Mouse (Mus musculus) gastrocnemius, adult 18-20 months (tissue): ENCODE results near the gene Zbtb7b. TPM values are rescaled to one million over a fixed set of nuclear protein-coding genes. Genes with fewer than 3 reads are reported as not detected.
"Not testable (repeated sequence)": the region's sequence is repeated elsewhere in the genome, so short reads cannot be mapped to it uniquely, and the experiment has no call there.

ENCODE experiments used
- DNase-seq: peaks from one replicate; pipeline ENCODE4 v3.0.0; 2021; ENCODE audit warnings: low spot score
- long read RNA-seq, 2 experiments: library from polyadenylated mRNA; stranded (forward); transcript quantifications; one replicate each; pipeline ENCODE4 v2.0.0; 2021
- total RNA-seq, 2 experiments: library from RNA; stranded (reverse); gene quantifications; 2 replicates each; pipeline ENCODE4 v1.2.3; 2021

Gene Zbtb7b
- 10 to 100 TPM; 26.4 to 28.3 TPM for total RNA-seq
- long read RNA-seq, experiment 1, partial matches to known transcripts = 8 of 20 reads
- long read RNA-seq, experiment 1, other reads (novel, unspliced or antisense) = 9 of 20 reads
- long read RNA-seq, experiment 2, partial matches to known transcripts = 10 of 15 reads
- long read RNA-seq, experiment 2, other reads (novel, unspliced or antisense) = 2 of 15 reads

DNA sequence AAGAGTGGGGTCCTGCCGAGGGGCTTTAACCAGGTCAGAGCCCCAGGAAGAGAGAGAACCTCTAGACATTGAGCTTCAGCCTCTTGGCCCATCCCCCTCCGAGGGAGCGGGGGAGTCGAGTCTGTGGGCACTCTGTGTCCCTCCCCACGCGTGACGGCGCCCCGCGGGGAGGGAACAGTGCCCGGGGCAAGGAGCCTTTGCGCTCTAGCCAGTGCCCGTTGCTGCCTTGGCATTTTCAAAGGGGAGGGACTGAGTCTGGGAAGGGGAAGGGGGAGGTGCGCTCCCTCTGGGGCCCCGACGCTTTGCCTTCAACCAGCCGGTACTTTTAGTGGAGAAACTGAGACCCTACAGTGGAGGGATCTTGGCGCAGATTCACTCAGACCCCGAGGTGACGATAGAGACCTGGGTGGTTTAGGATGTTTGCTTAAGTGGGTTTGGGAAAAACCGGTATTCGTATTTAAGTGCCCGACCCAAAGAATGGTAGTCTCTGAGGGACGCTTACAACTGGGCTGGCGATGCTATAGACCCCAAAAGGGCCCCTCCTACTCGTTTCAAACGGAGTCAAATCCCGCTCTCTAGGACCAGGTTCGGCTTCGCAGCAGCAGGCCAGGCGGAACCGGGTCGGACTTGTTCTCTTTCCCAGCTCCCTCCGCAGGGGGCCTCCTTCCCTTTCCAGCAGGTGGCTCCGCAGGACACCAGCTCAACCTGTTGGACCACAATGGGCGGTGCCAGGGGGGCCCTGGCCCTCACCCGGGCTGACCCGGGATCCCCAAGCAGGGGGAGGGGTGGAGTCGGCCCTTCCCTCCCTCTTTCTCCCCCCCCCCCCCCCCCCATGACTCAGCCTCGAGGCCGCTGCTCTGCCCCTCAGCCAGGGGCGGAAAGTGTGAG, at the start of gene Zbtb7b:
Gene Zbtb7b, minus strand, starts transcription at position 771 of the 888 bp plus-strand sequence.
- peak; percentile 83 for DNase-seq

DNA sequence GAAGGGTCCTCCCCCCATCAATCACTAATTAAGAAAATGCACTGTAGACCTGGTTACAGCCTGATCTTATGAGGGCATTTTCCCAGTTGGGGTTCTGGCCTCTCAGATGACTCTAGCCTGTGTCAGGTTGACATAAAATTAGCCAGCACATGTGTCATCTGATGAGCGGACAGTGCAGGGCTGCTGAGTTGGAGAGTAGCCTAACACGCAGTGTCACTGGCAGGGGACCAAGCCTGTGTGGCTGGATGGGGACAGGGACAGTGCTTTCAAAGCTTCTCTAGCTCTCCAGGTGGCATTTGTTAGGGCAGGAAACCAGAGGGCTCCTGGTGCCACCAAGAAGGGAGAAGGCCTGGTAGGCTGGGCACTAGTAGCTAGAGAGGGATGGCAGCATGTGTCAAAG, 46.1 kb upstream of the Zbtb7b start:
- DNase-seq = peak; percentile 93

DNA sequence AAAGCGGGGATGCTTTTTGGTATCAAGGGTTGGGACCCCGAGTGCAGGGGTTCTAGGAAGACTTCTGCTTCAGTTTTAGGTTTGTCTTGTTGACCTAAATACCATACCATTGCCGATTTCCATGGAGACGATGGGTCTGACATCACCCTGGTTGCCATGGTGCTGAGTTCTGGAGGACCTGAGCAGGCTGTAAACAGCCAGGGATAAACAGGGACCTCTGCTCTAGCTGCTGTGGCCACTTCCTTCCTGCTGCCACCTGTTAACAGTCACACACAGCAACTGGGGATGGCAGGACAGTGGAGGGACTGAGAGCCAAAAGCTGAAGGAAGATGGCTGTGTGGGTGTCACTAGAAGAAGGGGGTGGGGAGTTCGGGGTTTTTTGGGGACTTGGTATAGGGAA, 42.7 kb upstream of the Zbtb7b start:
- DNase-seq = peak; percentile 48

DNA sequence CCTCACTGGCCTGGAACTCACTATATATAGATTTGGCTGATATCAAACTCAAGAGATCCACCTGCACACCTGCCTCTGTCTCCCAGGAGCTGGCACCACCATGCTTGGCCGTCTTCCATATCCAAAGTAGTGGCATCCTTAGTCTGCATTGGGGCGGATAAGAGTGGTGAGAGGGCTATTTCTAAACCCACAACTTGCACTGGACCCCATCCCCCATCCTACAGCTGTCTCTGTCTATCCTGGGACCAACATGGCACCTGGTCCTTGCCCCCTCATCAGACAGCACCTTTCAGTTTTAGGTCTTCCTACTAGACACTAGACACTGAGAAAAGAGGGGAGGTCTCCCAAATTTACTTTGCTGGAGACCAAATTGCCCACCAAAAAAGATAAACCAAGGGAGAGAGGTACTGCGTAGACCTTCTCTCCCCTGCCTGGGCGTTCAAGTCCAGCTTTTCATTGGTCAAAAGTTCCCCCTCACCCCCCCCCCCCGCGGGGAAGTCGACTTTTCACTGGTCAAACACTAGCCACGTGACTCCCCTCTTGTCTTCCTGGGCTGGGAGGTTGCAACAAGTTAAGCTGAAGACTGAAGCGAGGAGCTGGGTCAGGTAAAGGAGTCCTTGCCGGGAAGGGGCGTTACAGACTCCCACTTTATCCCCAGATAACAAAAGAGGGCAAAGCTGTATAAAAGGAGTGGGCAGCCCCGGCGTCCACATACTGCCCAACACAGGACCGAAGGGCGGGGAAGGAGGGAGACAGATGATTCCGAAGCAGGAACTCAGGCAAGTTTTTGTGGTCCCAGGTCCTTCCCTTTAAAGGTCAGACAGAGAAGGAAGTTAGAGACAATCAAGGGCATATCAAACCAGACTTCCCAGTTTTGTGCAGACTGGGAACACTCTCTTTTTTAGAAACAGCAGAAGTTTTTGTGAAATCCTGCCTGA, 41.9 kb upstream of the Zbtb7b start, which contains the start of gene Pbxip1:
Gene Pbxip1, plus strand, starts transcription at position 531 of the 938 bp plus-strand sequence.
- peak; percentile 82 for DNase-seq

DNA sequence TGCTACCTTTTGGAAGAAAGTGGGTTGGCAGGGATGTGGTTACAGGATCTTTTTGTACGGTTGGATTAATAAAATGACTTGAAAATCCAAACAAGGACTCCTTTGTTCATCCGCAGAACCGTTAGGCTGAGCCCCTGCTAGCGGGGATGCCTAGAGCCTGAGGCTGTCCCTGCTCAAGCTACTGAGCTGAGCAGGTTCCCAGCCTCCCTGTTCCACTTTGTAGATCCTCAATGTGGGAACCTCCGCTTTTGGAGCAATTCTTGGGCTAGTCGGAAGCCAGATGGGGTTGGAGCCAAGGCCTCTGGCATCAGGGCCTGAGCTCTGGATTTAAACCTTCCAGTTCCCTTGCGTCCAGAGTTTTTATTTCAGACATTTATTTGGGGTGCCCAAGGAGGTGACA, 40.5 kb upstream of the Zbtb7b start:
- DNase-seq = no peak

DNA sequence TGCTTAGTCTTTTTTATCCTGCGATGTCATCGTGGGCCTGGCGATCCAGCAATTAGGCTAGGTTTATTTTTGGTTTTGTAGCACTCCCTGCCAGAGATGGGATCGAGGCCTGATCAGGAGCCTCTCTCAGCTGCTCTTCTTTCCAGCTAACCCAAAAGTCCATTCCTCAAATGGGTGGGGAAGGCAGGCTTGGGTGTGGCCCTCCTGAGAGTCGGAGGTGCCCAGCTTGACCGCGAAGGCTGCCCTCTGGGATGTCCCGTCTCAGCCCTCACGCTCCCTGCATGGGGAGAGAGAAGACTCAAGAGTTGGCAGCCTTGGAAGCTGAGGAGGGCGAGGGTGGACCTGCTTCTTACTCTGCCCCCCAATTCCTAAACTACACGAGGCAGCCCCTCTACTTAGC, 40.0 kb upstream of the Zbtb7b start:
- DNase-seq = no peak

DNA sequence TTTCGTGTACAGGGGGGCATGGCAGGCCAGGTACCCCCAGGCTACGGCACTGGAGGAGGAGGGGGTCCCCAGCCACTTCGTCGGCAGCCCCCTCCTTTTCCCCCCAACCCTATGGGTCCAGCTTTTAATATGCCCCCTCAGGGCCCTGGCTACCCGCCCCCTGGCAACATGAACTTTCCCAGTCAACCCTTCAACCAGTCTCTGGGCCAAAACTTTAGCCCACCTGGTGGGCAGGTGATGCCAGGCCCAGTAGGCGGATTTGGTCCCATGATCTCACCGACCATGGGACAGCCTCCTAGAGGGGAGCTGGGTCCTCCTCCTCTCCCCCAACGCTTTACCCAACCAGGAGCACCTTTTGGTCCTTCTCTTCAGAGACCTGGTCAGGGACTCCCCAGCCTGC, 38.0 kb upstream of the Zbtb7b start:
- DNase-seq = no peak

DNA sequence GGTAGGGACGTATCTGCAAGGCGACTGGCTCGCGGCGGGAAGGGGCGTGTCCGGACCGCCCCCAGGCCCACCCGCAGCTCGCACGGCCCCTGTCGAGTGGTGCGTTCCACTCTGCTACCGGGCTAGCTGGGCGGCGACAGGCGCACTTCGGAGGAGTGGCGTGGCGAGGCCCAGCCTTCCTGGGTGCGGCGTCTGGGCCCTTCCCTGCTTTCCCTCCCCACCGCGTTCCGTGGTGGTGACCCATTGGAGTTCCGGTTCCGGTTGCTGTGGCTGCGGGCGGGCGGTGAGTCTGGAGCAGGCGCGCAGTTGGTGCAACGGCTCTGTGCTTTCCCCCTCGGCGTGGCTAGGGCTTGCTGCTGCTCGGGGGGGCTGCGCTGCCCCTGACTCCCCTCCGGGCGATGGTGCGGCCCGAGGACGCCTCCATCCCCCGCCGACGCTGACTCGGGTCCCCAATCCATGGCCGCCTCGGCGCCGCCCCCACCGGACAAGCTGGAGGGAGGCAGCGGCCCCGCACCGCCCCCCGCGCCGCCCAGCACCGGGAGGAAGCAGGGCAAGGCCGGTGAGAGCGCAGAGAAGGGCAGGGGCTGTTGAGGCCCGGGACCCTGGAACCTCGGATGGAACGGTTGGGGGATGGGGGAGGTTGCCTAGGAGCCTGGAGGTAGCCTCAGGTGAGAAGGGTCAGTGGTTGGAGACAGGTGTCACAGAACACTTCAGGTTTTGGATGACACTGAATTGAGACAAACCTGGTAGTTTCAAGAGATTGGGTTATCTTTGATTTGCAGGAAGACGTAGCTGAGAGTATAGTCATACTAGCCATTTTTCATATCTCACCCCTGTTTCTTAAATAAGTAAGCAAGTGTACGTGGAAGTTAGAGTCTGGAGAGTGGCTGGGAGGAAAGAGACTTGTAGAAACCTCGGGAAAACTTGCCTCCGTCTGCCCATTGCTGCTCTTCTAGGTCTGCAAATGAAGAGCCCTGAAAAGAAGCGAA, 35.9 kb upstream of the Zbtb7b start, which contains the start of gene Pygo2:
Gene Pygo2, plus strand, starts transcription at position 44 of the 989 bp plus-strand sequence.
- peak; percentile 95 for DNase-seq

DNA sequence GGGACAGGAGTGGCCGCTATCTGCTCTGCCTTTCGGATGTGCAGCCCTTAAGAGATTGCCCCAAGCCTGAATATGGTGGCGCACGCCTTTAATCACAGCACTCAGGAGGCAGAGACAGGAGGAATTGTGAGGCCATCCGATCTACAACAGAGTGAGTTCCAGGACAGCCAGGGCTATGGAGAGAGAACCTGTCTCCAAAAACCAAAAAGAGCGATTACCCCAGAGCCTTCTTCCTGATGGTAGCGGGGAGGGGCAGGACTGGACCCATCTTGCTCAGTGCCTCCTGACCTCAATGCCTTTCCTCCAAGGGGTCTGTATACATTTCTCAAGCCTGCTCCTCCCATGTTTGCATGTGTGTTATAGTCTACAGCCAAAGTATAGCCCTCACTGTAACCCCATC, 34.4 kb upstream of the Zbtb7b start:
- not testable (repeated sequence) for DNase-seq

DNA sequence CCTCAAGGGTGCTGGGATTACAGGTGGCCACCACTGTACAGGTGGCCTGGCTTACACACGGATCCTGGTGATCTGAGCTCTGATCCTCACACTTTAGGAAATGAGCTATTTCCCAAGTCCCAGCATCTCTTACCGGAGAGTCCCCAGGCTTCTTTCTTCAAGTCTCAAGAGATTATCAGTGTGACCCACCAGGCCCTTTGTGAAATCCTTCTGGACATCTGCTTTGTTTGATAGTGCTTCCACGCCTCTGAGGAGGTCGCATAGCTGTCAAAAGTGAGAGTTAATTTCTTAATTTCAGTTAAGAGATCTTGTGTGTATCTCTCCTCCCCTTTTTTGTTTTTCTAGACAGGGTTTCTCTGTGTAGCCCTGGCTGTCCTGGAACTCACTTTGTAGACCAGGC, 31.3 kb upstream of the Zbtb7b start:
- DNase-seq = no peak

DNA sequence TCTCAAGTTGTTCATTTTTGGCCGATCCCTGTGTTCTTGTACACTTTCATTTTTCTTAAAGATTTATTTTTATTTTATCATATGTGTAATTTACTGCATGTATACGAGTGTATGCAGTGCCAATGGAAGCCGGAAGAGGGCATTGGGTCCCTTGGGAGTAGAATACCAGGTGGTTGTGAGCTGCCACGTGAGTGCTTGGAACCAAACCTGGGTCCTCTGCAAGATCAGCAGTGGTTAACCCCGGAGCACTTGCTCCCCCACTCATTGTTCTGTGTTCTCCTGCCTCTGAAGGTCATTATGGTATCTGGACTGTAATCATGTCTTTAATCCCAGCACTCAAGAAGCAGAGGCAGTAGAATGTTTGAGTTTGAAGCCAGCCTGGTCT, 30.6 kb upstream of the Zbtb7b start:
- no peak for DNase-seq

DNA sequence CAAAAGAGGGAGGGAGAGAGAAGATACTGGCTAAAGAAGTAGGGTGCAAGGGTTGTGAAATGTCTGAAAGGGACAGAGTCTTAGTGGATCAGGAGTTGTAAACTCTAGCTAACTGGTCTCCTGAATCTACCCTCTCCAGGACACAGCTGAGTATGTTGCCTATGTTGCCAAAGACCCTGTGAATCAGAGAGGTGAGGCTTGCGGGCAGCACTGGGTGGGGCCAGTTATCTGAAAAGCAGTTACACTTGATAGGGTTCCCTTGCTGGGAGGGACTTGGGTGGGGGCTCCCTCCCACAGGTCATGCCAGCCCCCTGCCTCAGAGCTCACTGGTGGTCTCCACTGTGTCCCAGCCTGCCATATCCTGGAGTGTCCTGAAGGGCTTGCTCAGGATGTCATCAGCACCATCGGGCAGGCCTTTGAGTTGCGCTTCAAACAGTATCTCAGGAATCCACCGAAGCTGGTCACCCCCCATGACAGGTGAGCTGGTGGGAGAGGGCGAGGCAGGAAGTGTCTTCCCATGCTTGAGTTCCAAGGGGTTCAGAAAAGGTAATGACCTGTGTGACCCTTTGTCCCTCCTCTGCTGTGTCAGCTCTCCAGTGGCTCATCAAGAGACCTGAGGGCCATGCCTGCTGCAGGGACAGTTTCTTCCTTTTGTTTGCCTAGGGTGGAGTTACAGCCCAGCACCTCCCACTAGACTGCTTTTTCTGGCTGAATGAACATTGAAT, 30.0 kb upstream of the Zbtb7b start:
- no peak for DNase-seq

DNA sequence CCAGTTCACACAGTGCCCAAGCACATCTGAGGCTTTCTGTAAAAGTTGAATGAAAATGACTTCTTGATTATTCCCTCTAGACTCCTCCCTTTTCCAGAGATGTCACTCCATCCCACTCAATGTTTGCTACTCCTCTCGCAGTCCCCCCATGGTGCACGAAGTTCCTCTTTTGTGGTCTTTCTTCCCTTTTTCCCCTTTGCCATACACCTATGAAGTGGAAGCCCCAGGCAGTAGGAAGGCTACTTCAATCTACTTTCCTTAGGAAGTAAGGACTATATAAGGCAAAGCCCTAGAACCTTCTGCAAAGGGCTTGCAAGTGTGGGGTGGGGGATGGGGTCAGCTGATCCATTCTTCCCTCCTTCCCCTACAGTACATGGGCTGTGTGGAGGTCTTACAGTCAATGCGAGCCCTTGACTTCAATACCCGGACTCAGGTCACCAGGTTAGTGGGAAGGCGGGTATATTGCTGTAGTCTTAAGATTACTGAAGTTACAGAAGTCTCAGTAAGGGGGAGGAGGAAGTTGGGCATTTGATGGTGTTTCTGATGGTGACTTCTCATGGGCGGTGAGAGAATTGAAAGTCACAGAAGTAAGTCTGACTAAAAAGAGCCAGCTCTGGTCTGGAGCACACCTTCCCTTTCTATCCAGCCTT, 28.1 kb upstream of the Zbtb7b start:
- DNase-seq = no peak

DNA sequence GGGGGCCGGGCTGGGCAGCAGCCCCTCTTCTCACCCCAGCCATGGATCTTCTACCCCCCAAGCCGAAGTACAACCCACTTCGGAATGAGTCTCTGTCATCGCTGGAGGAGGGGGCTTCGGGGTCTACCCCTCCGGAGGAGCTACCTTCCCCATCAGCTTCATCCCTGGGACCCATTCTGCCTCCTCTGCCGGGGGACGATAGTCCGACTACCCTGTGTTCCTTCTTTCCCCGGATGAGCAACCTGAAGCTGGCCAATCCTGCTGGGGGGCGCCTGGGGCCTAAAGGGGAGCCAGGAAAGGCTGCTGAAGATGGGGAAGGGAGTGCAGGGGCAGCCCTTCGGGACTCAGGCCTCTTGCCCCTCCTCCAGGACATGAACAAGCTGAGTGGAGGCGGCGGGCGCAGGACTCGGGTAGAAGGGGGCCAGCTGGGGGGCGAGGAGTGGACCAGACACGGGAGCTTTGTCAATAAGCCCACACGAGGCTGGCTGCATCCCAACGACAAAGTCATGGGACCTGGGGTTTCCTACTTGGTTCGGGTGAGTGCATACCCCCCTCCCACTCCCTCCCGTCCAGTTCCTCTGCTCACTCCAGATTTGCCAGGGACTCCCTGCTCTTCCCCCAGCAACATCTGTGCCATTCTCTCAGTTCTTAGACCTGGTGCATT, 27.4 kb upstream of the Zbtb7b start:
- DNase-seq = no peak

DNA sequence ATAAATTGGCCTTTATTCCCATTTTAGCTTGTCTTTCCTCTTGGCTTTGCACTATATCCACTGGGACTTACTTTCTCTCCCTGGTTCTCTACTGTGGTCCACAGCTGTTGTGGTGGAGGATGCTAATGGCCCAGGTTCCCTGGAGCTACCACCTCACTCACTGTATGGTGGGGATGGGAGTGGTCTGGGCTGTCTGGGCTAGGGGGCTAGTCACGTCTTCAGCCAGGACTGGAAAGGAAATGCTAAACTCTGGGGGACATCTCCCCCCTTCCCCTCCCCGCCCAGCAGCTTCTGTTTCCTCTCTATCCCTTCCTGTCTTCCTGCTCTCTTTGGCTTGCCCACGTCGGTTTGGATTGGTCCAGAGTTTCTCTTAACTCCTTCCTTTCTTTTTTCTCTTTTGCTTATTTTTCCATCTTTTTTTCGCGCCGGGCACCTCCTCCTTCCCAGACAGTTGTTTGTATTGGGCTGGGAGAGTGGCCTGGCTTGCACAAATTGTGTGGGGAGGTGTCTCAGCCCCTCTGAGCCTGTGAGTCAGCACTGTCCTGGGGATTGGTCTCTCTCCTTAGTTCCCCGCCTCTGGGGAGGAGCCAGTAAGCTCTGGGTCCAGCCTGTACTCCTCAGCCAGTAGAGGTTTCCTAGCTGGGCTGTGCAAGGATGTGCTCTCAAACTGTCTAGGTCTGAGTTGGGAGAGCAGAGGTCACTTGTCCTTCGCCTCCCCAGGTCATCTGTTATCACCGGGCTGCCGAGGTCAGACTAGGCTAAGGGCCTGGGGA, 26.6 kb upstream of the Zbtb7b start:
- peak; percentile 88 for DNase-seq

DNA sequence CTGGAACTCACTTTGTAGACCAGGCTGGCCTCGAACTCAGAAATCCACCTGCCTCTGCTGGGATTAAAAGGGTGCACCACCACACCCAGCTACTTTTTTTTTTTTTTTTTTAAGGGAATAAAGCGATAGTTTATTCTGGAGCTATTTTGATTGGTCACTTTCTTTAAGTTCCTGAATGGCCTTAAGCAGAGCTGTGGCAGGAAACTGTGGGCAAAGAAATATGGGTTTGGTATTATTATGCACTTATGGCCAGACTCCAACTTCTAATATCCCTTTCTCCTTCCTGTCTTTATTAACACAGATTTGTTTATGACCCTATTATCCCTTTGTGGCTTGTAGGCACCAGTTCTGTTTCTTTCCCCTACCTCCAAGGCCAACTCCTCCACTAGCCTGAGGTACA, 25.8 kb upstream of the Zbtb7b start:
- DNase-seq = no peak

DNA sequence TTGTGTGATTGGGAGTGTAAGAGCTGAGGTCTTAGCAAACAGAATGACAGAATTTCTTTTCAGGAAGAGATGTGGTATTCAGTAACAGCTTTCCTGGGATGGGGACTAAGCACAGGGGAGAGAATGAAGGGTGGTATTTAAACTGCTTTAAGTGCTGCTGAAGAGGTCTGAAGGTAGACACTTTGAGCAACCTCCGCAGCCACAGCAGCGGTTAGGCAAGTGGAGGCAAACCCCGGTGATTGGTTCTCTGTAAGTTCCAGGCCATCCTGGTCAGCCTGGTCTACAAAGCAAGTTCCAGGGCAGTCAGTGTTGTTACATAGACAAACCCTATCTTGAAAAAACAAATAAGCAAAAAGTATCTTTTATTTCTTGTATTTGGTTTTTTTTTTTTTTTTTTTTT, 25.4 kb upstream of the Zbtb7b start:
- no peak for DNase-seq

DNA sequence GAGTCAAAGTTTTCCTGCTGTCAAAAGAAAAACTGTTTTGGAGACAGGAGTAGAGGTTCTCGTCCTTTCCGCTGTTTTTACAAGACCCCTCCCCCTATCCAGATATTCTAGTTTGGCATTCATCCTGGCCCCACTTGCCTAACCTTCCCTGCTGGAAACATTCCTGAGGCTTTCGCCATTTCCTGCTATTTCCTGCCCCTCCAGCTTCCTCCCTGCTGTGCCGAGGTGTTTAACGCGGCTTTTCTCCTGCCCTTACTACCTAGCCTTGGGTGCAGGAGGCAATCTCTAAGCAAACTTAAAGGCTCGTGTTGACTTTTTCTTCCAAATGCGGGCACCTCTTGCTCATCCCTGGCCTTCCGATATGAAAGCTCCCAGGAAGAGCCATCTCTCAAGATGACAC, 25.0 kb upstream of the Zbtb7b start:
- DNase-seq = peak; percentile 69
